Mouse (Mus musculus) cerebellum, postnatal 10 days (tissue): Measurements from ENCODE around the gene Mup14.
"Not testable (repeated sequence)": the region's sequence is repeated elsewhere in the genome, so short reads cannot be mapped to it uniquely, and the experiment has no call there.

Source experiments
- DNase-seq, 2 experiments: peaks; one replicate each; pipeline ENCODE4 v3.0.0; 2021; ENCODE audit warnings: mixed read lengths in 2 of 2

Gene Mup14

DNA sequence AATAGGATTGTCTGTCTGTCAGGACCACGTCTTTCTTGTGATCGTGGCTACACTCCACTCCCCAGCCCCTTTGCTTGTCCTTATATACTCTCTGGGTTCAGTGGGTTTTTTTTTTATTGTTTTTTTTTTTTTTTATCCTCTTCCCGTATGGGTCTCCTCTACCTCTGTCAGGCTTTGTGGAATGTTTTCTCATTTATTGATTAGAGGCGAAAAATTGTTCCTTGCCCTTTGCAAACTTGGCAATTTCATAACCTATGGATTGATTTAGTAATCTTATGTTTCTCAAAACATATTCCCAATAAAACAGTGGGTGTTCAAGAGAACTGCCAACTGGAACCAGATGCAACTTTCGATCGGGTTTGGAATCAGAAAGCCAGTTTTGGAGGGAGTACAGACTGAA, at the start of gene Mup14:
Gene Mup14, minus strand, starts transcription at position 101 of the 400 bp plus-strand sequence.
- not testable (repeated sequence) for DNase-seq

DNA sequence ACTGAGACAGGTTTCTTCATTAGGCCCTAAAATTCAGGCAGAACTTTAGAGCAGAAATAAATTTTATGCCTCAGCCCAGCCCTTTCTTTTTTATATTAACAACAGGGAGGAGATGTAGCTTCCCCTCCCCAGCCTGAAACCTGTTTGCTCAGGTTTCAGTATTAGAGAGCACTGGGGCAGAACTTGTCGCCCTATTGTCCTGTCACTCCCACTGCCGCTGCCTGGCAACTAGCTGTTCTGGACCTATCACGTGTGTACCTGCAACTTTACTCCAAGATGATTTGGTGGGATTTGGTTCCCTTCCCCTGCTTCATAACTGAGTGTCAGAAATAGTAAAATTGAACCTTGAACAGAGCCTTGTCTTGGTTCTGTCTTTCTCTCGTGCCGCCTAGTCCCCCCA, 34.3 kb upstream of the Mup14 start:
- not testable (repeated sequence) for DNase-seq
